8 mouse cellular contexts compared by ENCODE assay signal in genomic region chr2:20494666-20495065, GRCm38 (mm10).
DNase-seq lines count a peak whose midpoint lies in the region; ATAC-seq and TF ChIP-seq lines count a peak whose summit lies in the region.

No protein-coding gene starts in this region.

- no peak overlapping the region for H3K27ac ChIP-seq in forebrain, embryonic 14.5 days (ENCODE audit: low read depth, low read length)
- no peak overlapping the region for H3K27ac ChIP-seq in liver, postnatal 0 days (ENCODE audit: low read depth)

- no peak overlapping the region for H3K4me2 ChIP-seq in forebrain, embryonic 14.5 days (ENCODE audit: low read length)
- H3K4me2 ChIP-seq in liver, postnatal 0 days (ENCODE audit: low read depth, low read length) = no peak overlapping the region

- H3K36me3 ChIP-seq in forebrain, embryonic 14.5 days (ENCODE audit: control insufficient read depth, insufficient read depth, low read length) = no peaks in the 10 kb centered on the region
- H3K36me3 ChIP-seq in liver, postnatal 0 days (replicated peaks; ENCODE audit: insufficient read depth, low read length) = no peaks in the 10 kb centered on the region

- TF ChIP-seq EP300 in liver, postnatal 0 days (IDR thresholded peaks at IDR 0.05; ENCODE audit: low read depth) = no peak

- peak; percentile 31 to 63 for DNase-seq in spleen, postnatal 4 days (ENCODE audit: low spot score in 2 of 2)
- no peak for DNase-seq in spleen, adult 12 weeks (ENCODE audit: low spot score)
- peak; percentile 30 for DNase-seq in c-Kit-positive CD71-negative TER-119-negative erythroid progenitor cells, embryonic 14.5 days (ENCODE audit: low read depth)
- peak; percentile 80 for DNase-seq in forebrain, embryonic 14.5 days (ENCODE audit: low spot score)
- DNase-seq in kidney, adult 9 months = peak; percentile 80
- peak; percentile 42 for DNase-seq in liver, postnatal 0 days
- DNase-seq in retina, embryonic 14.5 days (ENCODE audit: low spot score) = peak; percentile 90

- no peak overlapping the region for H3K4me3 ChIP-seq in forebrain, embryonic 14.5 days (ENCODE audit: low read depth, low read length)
- no peak overlapping the region for H3K4me3 ChIP-seq in liver, postnatal 0 days (ENCODE audit: low read depth, low read length)

- H3K27me3 ChIP-seq in forebrain, embryonic 14.5 days (replicated peaks; ENCODE audit: control insufficient read depth, insufficient read depth, low read length) = no peaks in the 10 kb centered on the region
- no peaks in the 10 kb centered on the region for H3K27me3 ChIP-seq in liver, postnatal 0 days (ENCODE audit: insufficient read depth, low read length)

- peak; percentile 62 for ATAC-seq in forebrain, embryonic 14.5 days
- ATAC-seq in liver, postnatal 0 days = no peak
- ATAC-seq in activated CD4-positive, CD25-positive, alpha-beta regulatory T cell, adult 4 months = no peak

- peak; percentile 80 for TF ChIP-seq CTCF in liver, postnatal 0 days (IDR thresholded peaks at IDR 0.05; ENCODE audit: low read depth)

- no peaks in the 10 kb centered on the region for H3K4me1 ChIP-seq in forebrain, embryonic 14.5 days (ENCODE audit: control insufficient read depth, insufficient read depth, low read length)
- no peaks in the 10 kb centered on the region for H3K4me1 ChIP-seq in liver, postnatal 0 days (ENCODE audit: insufficient read depth)

- whole genome bisulfite sequencing in forebrain, embryonic 14.5 days = 7% methylated on average over 3 of the region's 3 CpGs
- WGBS in liver, postnatal 0 days (ENCODE audit: insufficient replicate concordance) = 16% methylated on average over 3 of the region's 3 CpGs

- H3K9ac ChIP-seq in forebrain, embryonic 14.5 days (ENCODE audit: low read length) = no peak overlapping the region
- H3K9ac ChIP-seq in liver, postnatal 0 days (replicated peaks) = no peak overlapping the region

- no peaks in the 10 kb centered on the region for H3K9me3 ChIP-seq in forebrain, embryonic 14.5 days (replicated peaks; ENCODE audit: control insufficient read depth, low read length)
- H3K9me3 ChIP-seq in liver, postnatal 0 days (ENCODE audit: low read length) = no peaks in the 10 kb centered on the region
